Mouse (Mus musculus) megakaryocyte, embryonic 14.5 days (primary cell): ENCODE data around the gene Prkca.

Source experiments
- FLI1 ChIP-seq: IDR thresholded peaks from 2 replicates; pipeline ENCODE4 v1.6.1; 2012; ENCODE audit warnings: low read length, inconsistent platforms, mixed read lengths
- GATA1 ChIP-seq: IDR thresholded peaks from 3 replicates; pipeline ENCODE4 v1.6.1; 2012; ENCODE audit warnings: mixed read lengths, low read length, inconsistent platforms, borderline replicate concordance

GRCm38 (mm10) chr11:108362965-108363364 lies 19.2 kb upstream of the Prkca start:
- TF ChIP-seq GATA1: no peak
- TF ChIP-seq FLI1: no peak
